Mouse (Mus musculus) spleen, postnatal 36 days (tissue): ENCODE measurements around the gene Cisd2.

Source experiments
- DNase-seq, 2 experiments: peaks; one replicate each; pipeline ENCODE4 v3.0.0; 2022; ENCODE audit warnings: low spot score in 2 of 2, mixed read lengths in 1 of 2

Cisd2 gene

GRCm38 (mm10) chr3:135423608-135424212 lies at the start of gene Cisd2:
Cisd2 (minus strand) TSS chr3:135423925.
- peak in 1 of 2 experiments; percentile 11 for DNase-seq

DNA sequence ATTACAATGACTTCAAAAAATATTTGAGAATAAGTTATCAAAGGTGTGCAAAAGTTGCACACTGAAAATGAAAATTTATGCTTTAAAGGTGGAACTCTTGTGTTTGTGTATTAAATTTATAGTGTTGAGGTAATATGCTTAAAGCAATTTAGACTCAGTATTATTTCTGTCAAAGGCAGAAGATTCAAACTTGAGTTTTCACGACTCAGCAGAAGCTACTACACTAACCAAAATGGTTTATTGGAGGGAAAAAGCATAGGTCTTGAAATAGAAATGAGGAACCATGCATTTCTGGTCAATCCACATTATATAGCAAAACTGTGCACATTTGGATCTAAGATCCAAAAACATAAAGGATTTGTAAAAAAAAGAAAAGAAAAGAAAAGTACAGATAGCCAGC lies 47.1 kb upstream of the Cisd2 start:
- no peak for DNase-seq

GRCm38 (mm10) chr3:135469974-135470373 lies 46.2 kb upstream of the Cisd2 start:
- DNase-seq: no peak

GRCm38 (mm10) chr3:135469146-135469545 lies 45.4 kb upstream of the Cisd2 start:
- DNase-seq: no peak

GRCm38 (mm10) chr3:135468402-135468801 lies 44.7 kb upstream of the Cisd2 start:
- no peak for DNase-seq

- no peak for DNase-seq
Measured at GRCm38 (mm10) chr3:135458981-135459380, 35.3 kb upstream of the Cisd2 start.

GRCm38 (mm10) chr3:135444930-135445329 lies 21.2 kb upstream of the Cisd2 start:
- DNase-seq: no peak

DNA sequence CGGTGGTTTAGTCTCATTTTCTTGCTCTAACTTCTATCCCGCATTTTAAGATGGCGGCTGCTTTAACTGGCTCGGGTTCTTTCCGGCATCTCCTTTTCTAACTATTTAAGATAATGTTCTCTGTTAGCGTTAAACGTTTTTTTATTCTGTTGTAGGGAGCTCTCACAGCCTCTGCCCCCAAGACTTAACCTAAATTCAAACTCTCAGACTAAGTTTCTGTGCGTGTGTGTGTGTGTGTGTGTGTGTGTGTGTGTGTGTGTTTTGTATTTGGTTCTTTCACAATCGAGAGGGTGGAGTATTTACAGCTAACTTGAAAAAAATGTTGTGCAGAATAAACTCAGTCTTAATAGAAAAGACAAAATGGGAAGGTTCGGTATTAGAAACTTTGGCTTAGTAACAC lies 16.9 kb upstream of the Cisd2 start:
- no peak for DNase-seq

- peak; percentile 69 to 76 for DNase-seq
Measured at GRCm38 (mm10) chr3:135440221-135440620, 16.5 kb upstream of the Cisd2 start.

- DNase-seq: no peak
Measured at GRCm38 (mm10) chr3:135439651-135440050, 15.9 kb upstream of the Cisd2 start.

GRCm38 (mm10) chr3:135438913-135439531 lies 15.3 kb upstream of the Cisd2 start:
- DNase-seq: peak; percentile 88 to 89

DNA sequence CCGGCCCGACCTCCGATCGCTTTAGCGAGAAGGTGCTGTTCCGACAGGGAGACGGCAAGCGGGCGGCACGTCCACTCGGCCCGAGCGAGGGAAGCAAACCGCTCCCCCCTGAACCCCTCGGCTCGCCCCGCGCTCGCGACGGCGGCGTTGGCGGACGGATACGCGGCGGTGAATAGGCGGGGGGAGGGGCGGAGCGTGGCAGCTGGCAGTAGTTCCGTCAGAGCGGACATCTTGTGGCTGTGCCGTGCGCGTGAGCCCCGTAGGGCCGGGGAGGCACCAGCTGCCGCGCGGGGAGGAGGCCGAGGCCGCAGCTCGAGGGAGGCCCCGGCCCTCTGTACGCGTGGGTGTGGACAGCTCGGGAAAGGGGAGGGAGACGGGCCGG lies 14.8 kb upstream of the Cisd2 start:
- peak; percentile 88 to 89 for DNase-seq

- DNase-seq: peak; percentile 99
Measured at GRCm38 (mm10) chr3:135437758-135438495, 14.2 kb upstream of the Cisd2 start, which contains the start of gene Ube2d3. Ube2d3 (plus strand) TSS chr3:135438149.

DNA sequence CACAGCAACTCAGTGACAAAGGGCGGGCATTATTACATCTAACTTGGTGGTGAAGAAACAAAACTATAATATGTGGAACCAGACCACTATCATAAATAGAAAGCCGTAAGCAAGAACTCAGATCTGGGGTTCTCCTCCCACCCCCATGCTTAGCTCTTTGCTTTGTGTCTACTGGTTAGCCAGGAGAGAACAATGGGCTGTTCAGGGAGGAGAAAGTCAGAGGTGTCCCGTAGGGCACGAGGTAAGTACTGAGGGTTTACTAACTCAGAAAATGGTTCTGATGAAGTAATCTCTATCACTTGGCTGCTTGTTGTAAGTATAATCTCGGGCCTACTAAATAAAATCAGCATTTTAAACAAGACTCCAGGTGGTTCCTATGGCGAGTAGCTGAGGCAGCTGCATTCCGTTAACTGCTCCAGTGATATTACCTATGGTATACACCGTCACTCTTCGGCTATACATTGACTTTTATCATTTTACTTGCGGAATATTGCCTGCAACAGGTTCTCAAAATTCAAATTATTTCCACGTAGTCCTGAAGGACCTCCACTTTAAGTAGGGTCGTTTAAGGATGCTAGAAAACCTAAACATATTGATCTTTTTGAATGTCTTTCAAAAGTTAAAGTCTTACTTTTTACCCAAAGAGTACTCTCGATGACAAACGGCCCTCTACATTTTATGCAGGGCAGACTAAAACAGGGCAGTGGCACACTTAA lies 13.3 kb upstream of the Cisd2 start:
- DNase-seq: no peak

DNA sequence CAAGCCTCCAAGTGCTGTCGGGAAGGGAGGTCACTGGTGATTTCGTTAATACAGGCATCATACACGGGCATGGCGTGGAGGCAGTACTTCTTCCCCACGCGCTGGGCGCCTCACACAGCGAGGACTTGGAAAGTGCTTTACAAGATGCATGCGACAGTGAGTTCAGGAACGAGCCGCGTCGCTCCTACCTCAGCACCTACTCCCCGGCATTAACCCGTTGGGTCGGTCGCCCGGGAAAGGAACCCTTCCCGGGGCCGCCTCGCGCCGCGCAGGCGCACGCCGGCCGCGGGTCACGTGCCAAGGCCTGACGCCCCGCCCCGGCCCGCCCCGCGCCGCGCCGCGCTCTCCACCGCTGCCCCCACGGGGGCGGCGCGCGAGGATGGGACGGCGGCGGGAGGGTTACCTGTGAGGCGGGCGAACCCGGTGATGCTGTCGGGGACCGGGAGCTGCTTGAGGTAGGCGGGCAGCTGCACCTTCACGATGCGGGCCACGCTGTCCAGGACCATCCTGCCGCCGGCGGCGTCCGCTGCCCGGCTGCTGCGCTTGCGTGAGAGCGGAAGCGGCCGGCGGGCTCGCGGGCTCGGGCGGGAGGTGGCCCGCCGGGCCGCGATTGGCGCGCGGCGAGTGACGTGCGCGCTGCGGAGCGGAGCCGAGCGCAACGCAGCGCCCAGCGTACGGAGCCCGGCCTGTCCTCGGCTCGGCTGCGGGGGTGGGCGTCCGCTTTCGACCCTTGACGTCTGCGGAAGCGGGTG lies 693 bp downstream of the Cisd2 start:
- peak; percentile 82 to 86 for DNase-seq

- DNase-seq: no peak
Measured at GRCm38 (mm10) chr3:135422232-135422855, 1.4 kb downstream of the Cisd2 start.

DNA sequence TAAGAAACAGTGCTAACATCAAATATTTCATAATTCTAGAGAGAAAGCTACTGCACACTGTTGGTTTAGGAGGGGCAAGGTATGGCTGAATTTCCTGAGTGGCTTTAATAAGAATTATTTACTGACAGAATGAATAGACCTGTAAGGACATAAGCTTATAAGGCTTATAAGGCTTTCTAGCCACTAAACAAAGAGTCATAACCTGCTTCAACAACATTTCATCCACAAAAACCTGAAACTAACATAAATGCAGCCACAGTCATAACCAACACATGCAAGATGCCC lies 2.5 kb downstream of the Cisd2 start:
- DNase-seq: no peak

- DNase-seq: peak in 1 of 2 experiments; percentile 21
Measured at GRCm38 (mm10) chr3:135420542-135421309, 3.0 kb downstream of the Cisd2 start.

GRCm38 (mm10) chr3:135417799-135418198 lies 5.9 kb downstream of the Cisd2 start:
- DNase-seq: peak in 1 of 2 experiments; percentile 14

DNA sequence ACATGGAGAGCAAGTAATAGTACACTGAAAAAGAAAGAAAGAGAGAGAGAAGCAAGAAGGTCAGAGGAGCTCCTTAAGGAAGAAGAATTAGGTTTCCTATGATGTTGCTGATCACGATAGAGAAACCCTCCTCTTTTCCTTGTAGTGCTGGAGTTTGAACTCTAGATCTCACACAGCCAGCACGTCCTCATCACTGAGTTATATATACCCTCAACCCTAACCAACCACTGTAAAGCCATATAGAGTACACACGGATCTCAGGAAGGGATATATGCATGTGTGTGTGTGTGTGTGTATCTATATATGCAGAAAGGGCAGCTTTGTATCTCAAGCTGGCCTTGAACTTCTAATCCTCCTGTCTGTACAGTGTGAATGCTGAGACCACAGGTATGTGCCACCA lies 6.5 kb downstream of the Cisd2 start:
- no peak for DNase-seq
